Mouse (Mus musculus) testis, adult 10 weeks (tissue): ENCODE data around the gene Egln1. TPM values are rescaled to one million over a fixed set of nuclear protein-coding genes. Genes with fewer than 3 reads are reported as not detected.

Source experiments
- polyA plus RNA-seq: library from polyadenylated mRNA; stranded (reverse); fragments of 350-450 nt; fragmentation: Illumina TruSeq; extraction: RNeasy Lipid Tissue Mini Kit (QIAGEN cat#74804); gene quantifications from one replicate; pipeline ENCODE4 v1.2.3, GENCODE M21; 2014; ENCODE audit warnings: low read depth, low replicate concordance

Egln1 gene
- polyA plus RNA-seq: 6.5 TPM

GRCm38 (mm10) chr8:124949209-124950068 lies at the start of gene Egln1:
Gene Egln1 (minus strand): TSS chr8:124949324.

GRCm38 (mm10) chr8:124897386-124898250 lies 51.5 kb downstream of the Egln1 start, which contains the start of the genes Exoc8 and Sprtn:
Gene Exoc8 (minus strand): TSS chr8:124897705.
Gene Sprtn (plus strand): TSS chr8:124897886.

GRCm38 (mm10) chr8:124862321-124863162 lies 86.6 kb downstream of the Egln1 start, which contains the start of the genes Gnpat and 2810004N23Rik:
Gene Gnpat (plus strand): TSS chr8:124863033.
Gene 2810004N23Rik (minus strand): TSS chr8:124863120.

Other genes with a start within 250 kb of the Egln1 start
- gene Ttc13, start 227.3 kb downstream of the Egln1 start, polyA plus RNA-seq: 15.5 TPM
- 3.4 TPM for gene Arv1, start 227.2 kb downstream of the Egln1 start, polyA plus RNA-seq
- gene Fam89a, start 197.5 kb downstream of the Egln1 start, polyA plus RNA-seq: 2.4 TPM
- gene Trim67, start 156.2 kb downstream of the Egln1 start, polyA plus RNA-seq: 0.15 TPM
- 224 TPM for gene Gnpat, start 86.3 kb downstream of the Egln1 start, polyA plus RNA-seq
- gene 2810004N23Rik, start 86.2 kb downstream of the Egln1 start, polyA plus RNA-seq: 21.1 TPM
- 11.2 TPM for gene Exoc8, start 51.6 kb downstream of the Egln1 start, polyA plus RNA-seq
- 193 TPM for gene Sprtn, start 51.4 kb downstream of the Egln1 start, polyA plus RNA-seq
- gene Tsnax, start 63.7 kb upstream of the Egln1 start, polyA plus RNA-seq: 42.7 TPM
- not detected for gene Disc1, start 104.9 kb upstream of the Egln1 start, polyA plus RNA-seq